Mouse (Mus musculus) MEL-GATA-1-ER (cell line): ENCODE measurements at regions not wholly inside any gene's neighbourhood (a gene's known extent, or its start where the extent isn't known, plus 50 kb on each side); places are given as distances from the start of the nearest gene placed in this dataset.

Experiments used
- DNase-seq: peaks from one replicate; pipeline ENCODE4 v3.0.0-alpha.2; 2012; ENCODE audit warnings: low read depth; ENCODE audit errors: extremely low read depth

DNA sequence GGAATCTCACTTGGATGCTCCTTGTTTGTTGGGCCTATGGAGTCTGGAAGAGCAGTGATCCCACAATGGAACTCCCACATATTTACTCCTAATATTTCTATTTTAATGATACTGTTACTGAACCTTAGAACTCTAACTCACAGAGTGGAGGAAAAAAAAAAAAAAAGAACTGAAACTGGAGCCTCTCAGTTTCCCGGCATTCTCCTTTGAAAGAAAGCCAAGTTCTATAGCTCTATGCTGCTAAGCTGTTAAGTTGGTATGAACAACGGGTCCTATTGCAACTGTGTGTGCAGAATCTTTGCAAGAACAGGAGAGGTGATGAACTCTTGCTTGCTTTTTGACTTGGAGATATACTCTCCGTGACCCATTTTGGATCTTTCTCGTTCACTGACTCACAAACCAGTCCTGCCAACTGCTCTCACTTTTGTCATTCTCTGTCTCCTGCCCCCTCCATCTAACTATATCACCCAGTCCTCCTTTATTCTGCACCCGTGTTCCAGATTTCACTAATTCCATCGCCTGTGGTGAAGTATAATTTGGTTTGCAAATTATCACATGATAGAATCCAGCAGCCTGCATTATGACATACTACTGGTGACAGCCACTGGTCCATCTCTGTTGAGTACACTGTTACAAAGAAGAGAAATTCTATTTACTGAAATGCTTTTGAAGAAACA, 92.6 kb upstream of the Ctsc start:
- DNase-seq, result no peak

DNA sequence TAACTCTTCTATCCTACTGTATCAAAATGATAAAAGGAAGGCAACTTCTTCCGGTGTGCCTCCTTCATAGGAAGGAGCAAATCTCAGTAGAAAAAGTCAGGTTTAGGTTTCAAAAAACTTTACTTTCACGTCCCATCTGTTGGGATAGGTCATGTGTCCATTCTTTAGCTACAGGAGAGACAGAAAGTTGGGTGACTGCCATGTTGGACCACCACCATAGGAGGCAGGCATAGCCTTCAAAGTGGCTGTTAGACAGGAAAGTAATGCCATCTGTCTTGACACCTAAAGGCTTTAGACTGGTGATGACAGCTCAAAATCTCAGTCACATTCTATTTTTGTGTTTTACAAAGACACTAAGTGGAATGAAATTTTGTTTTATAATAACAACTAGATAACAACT, 90.3 kb upstream of the Ctsc start:
- DNase-seq, result no peak

GRCm38 (mm10) chr7:88192771-88193170, 85.1 kb upstream of the Ctsc start:
- no peak for DNase-seq

DNA sequence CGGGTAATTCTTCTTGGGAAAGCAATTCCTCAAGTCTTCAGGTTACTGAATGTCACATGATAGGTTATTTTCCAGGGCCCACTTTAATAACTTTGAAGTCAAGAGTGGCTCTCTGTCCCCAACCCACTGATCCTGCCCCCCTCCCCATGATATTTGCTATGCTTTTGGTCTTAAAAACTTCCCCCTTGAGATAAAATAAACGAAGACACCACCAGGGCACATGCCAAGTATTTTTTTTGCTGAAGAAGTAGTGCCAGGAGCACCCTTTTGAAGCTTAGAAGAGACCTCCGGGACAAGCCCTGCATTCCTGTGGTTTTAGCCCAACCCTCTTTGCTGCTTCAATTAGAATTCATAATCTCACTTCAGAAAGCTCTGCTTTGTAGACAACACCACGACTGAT, 78.8 kb upstream of the Ctsc start:
- no peak for DNase-seq

- no peak for DNase-seq
Observed at GRCm38 (mm10) chr7:88199929-88200538, 77.9 kb upstream of the Ctsc start.

- DNase-seq, result peak; percentile 7
Observed at GRCm38 (mm10) chr7:88201658-88202364, 76.1 kb upstream of the Ctsc start.

DNA sequence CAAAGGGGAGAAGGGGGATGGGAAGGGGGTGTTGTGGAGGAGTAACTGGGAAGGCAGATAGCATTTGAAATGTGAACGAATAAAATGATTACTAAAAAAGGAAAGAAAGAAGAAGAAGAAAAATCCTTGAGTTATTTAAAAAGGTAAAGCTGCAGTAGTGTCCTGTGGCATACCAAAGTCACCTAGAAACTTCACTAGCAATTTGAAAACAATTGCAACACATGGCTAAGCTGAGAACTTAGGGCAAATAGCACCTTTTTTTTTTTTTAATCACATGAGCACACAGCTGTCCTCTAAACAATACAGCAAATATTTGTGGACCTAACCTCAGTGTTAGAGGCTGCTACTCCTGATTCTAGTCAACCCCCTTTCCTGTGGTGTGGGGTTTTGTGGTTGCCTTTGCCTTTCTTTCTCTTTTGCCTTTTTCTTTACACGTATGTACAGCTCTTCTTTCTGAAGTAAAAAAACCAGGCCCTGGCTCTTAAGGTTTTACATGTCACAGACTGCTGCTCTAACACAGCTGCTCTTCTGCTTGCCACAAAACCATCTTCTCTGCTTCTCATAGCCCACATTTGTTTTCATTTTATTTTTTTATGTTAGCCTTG, 71.6 kb upstream of the Ctsc start:
- DNase-seq, result no peak

GRCm38 (mm10) chr7:88206914-88207710, 70.8 kb upstream of the Ctsc start:
- DNase-seq, result peak; percentile 27

- DNase-seq, result no peak
Observed at GRCm38 (mm10) chr7:88214713-88215198, 63.1 kb upstream of the Ctsc start.

DNA sequence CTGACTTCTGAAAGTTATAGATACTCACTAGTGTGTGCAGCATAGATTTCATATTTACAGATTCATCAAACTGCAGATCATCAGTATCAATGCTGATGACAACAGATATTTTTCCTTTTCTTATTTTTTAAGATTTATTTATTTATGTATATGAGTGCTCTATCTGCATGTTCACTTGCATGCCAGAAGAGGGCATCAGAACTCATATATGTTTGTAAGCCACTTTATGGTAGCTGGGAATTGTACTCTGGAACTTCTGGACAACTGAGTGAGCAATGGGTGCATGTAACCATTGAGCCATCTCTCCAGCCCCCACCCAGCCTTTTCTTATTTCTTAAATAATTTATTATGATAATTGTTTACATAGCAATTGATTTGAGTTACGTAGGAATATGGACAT, 62.5 kb upstream of the Ctsc start:
- DNase-seq, result peak; percentile 8

- DNase-seq, result no peak
Observed at GRCm38 (mm10) chr7:88222141-88222540, 55.7 kb upstream of the Ctsc start.

DNA sequence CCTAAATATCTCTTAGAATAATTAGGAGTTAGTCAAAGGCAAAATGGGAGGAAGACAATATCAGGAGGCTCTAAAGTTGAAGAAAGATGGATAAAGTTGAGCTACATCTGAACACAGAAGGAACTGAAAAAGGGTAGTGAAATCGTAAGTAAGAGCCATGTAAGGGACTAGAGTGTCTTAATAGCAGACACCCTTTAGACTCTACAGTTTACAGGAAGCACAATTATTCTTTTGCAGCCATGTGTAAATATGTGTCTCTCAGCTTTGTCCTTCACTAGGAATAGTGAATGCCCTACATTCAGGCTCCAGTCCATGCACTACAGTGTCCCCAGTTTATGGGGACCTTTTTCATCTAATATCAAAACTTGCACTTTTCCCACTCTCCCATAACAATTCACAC, 52.1 kb upstream of the Ctsc start:
- no peak for DNase-seq
